Mouse (Mus musculus) liver, embryonic 13.5 days (tissue): ENCODE data around the gene Myo1g. TPM values are rescaled to one million over a fixed set of nuclear protein-coding genes. Genes with fewer than 3 reads are reported as not detected.

Experiments
- ATAC-seq: fragments of 200-750 bp; cut with Nextera tagmentation; 2 replicates; pipeline ENCODE4 v1.8.0; 2017; ENCODE audit warnings: low read depth, mild to moderate bottlenecking, moderate number of reproducible peaks, moderate library complexity
- DNase-seq: peaks from one replicate; pipeline ENCODE4 v3.0.0; 2022
- H3K27ac ChIP-seq: fragments of 300-500 bp; sonication (generic); 2 replicates; pipeline ENCODE4 v1.5.1; 2015; ENCODE audit warnings: moderate library complexity, mild to moderate bottlenecking, inconsistent platforms
- H3K27me3 ChIP-seq: fragments of 300-500 bp; sonication (generic); 2 replicates; pipeline ENCODE4 v1.6.1; 2015; ENCODE audit warnings: mild to moderate bottlenecking, inconsistent platforms
- H3K36me3 ChIP-seq: fragments of 300-500 bp; sonication (generic); 2 replicates; pipeline ENCODE4 v1.6.1; 2015; ENCODE audit warnings: mild to moderate bottlenecking, inconsistent platforms
- H3K4me1 ChIP-seq: fragments of 300-500 bp; sonication (generic); replicated peaks from 2 replicates; pipeline ENCODE4 v1.6.1; 2015; ENCODE audit warnings: inconsistent platforms
- H3K4me2 ChIP-seq: fragments of 300-500 bp; sonication (generic); 2 replicates; pipeline ENCODE4 v1.6.1; 2015; ENCODE audit warnings: inconsistent platforms, mild to moderate bottlenecking, moderate library complexity
- H3K4me3 ChIP-seq: fragments of 300-500 bp; sonication (generic); replicated peaks from 2 replicates; pipeline ENCODE4 v1.5.1; 2015; ENCODE audit warnings: mild to moderate bottlenecking, inconsistent platforms
- H3K9ac ChIP-seq: fragments of 300-500 bp; sonication (generic); 2 replicates; pipeline ENCODE4 v1.6.1; 2015; ENCODE audit warnings: mild to moderate bottlenecking, inconsistent platforms
- H3K9me3 ChIP-seq: fragments of 300-500 bp; sonication (generic); replicated peaks from 2 replicates; pipeline ENCODE4 v1.6.1; 2016; ENCODE audit warnings: inconsistent platforms
- WGBS: fragments of 180-500 bp; shearing (Covaris S2); methylation state at CpG from one replicate; pipeline ENCODE4 v1.1.7; 2015; ENCODE audit not compliant: insufficient replicate concordance; 5-methylcytosine and 5-hydroxymethylcytosine counted together
- microRNA-seq: library from miRNA; unstranded; fragments of <30 nt; microRNA quantifications from one replicate; pipeline ENCODE4, GENCODE M21; 2016
- polyA plus RNA-seq: library from polyadenylated mRNA; unstranded; fragments of >200 nt; fragmentation: Nextera tagmentation; extraction: Ambion mirVana; gene quantifications from 2 replicates; pipeline ENCODE4 v1.2.1, GENCODE M21; 2015

Gene Myo1g
- polyA plus RNA-seq, 1 experiment from 2014 or later: 5.3 TPM

- Histone ChIP-seq H3K36me3 (peaks cover 8% of the 10 kb centered on the region; the same call in 1 of the 2 replicates), H3K9me3 (no peaks in the 10 kb centered on the region), H3K27ac (peak overlapping the region; percentile 98), H3K4me2 (peak overlapping the region; percentile 87), H3K4me1 (peaks cover 48% of the 10 kb centered on the region), H3K27me3 (no peaks in the 10 kb centered on the region), H3K4me3 (peak overlapping the region; percentile 98), H3K9ac (peak overlapping the region; percentile 98)
- WGBS: under 1% methylated on average over 109 of the region's 109 CpGs
- ATAC-seq (peak; percentile 35), DNase-seq (peak; percentile 40)
These were observed 45.7 kb downstream of the Myo1g start for GRCm38 (mm10) chr11:6474874-6475731.

- H3K9me3 ChIP-seq: no peaks in the 10 kb centered on the region
- H3K4me1 ChIP-seq: peaks cover 52% of the 10 kb centered on the region
- no peak for DNase-seq
- H3K27ac ChIP-seq: peak overlapping the region; percentile 98
- no peaks in the 10 kb centered on the region for H3K27me3 ChIP-seq
- 22% methylated on average over 6 of the region's 6 CpGs for WGBS
- peak overlapping the region; percentile 87 for H3K4me2 ChIP-seq
- ATAC-seq: no peak
- H3K36me3 ChIP-seq: peaks cover 8% of the 10 kb centered on the region; the same call in 1 of the 2 replicates
- H3K4me3 ChIP-seq: peak overlapping the region; percentile 98
- H3K9ac ChIP-seq: peak overlapping the region; percentile 98
These were observed 46.4 kb downstream of the Myo1g start for GRCm38 (mm10) chr11:6474381-6474780.

GRCm38 (mm10) chr11:6472076-6472475 is 48.7 kb downstream of the Myo1g start:
- peaks cover 23% of the 10 kb centered on the region; the same call in 1 of the 2 replicates for H3K36me3 ChIP-seq
- no peak for ATAC-seq
- peak overlapping the region; percentile 49 for H3K4me3 ChIP-seq
- peak overlapping the region; percentile 70 for H3K4me2 ChIP-seq
- H3K4me1 ChIP-seq: peaks cover 66% of the 10 kb centered on the region
- H3K9me3 ChIP-seq: no peaks in the 10 kb centered on the region
- H3K27ac ChIP-seq: peak overlapping the region; percentile 7
- no peak for DNase-seq
- peak overlapping the region; percentile 67 for H3K9ac ChIP-seq
- no peaks in the 10 kb centered on the region for H3K27me3 ChIP-seq

GRCm38 (mm10) chr11:6471493-6471892 is 49.3 kb downstream of the Myo1g start:
- DNase-seq (no peak), ATAC-seq (no peak)
- Histone ChIP-seq H3K9me3 (no peaks in the 10 kb centered on the region), H3K4me3 (peak overlapping the region; percentile 49), H3K4me1 (peaks cover 63% of the 10 kb centered on the region), H3K27me3 (no peaks in the 10 kb centered on the region), H3K4me2 (peak overlapping the region; percentile 70), H3K9ac (peak overlapping the region; percentile 44), H3K27ac (no peak overlapping the region), H3K36me3 (peaks cover 27% of the 10 kb centered on the region)
- WGBS: 33% methylated on average over 1 of the region's 1 CpGs

- no peak overlapping the region for H3K27ac ChIP-seq
- peaks cover 32% of the 10 kb centered on the region for H3K36me3 ChIP-seq
- H3K4me3 ChIP-seq: peak overlapping the region; percentile 49
- no peak for DNase-seq
- peak overlapping the region; percentile 70 for H3K4me2 ChIP-seq
- WGBS: 74% methylated on average over 2 of the region's 2 CpGs
- no peak for ATAC-seq
- no peaks in the 10 kb centered on the region for H3K9me3 ChIP-seq
- peaks cover 63% of the 10 kb centered on the region for H3K4me1 ChIP-seq
- H3K9ac ChIP-seq: peak overlapping the region; percentile 42; the same call in 1 of the 2 replicates
- no peaks in the 10 kb centered on the region for H3K27me3 ChIP-seq
These were observed 49.7 kb downstream of the Myo1g start for GRCm38 (mm10) chr11:6471054-6471453.

- Histone ChIP-seq H3K27me3 (no peaks in the 10 kb centered on the region), H3K36me3 (peaks cover 35% of the 10 kb centered on the region), H3K27ac (no peak overlapping the region), H3K9me3 (no peaks in the 10 kb centered on the region), H3K4me1 (peaks cover 56% of the 10 kb centered on the region), H3K4me2 (no peak overlapping the region), H3K9ac (no peak overlapping the region), H3K4me3 (no peak overlapping the region)
- DNase-seq: no peak
- WGBS: 82% methylated on average over 2 of the region's 2 CpGs
- ATAC-seq: no peak
These were observed 52.2 kb downstream of the Myo1g start for GRCm38 (mm10) chr11:6468541-6468940.

GRCm38 (mm10) chr11:6465122-6465521 is 55.6 kb downstream of the Myo1g start:
- H3K4me2 ChIP-seq: no peak overlapping the region
- H3K9ac ChIP-seq: no peak overlapping the region
- H3K4me3 ChIP-seq: no peak overlapping the region
- WGBS: 21% methylated on average over 4 of the region's 4 CpGs
- DNase-seq (peak; percentile 39), ATAC-seq (no peak)
- H3K36me3 ChIP-seq: peaks cover 27% of the 10 kb centered on the region
- no peaks in the 10 kb centered on the region for H3K27me3 ChIP-seq
- H3K9me3 ChIP-seq: no peaks in the 10 kb centered on the region
- H3K27ac ChIP-seq: no peak overlapping the region
- peaks cover 26% of the 10 kb centered on the region for H3K4me1 ChIP-seq

- H3K4me2 ChIP-seq: no peak overlapping the region
- H3K27me3 ChIP-seq: no peaks in the 10 kb centered on the region
- H3K9me3 ChIP-seq: no peaks in the 10 kb centered on the region
- no peak for DNase-seq
- H3K36me3 ChIP-seq: peaks cover 25% of the 10 kb centered on the region
- H3K4me3 ChIP-seq: no peak overlapping the region
- no peak overlapping the region for H3K9ac ChIP-seq
- H3K4me1 ChIP-seq: peaks cover 15% of the 10 kb centered on the region; the same call in 1 of the 2 replicates
- no peak overlapping the region for H3K27ac ChIP-seq
- 74% methylated on average over 6 of the region's 6 CpGs for WGBS
- no peak for ATAC-seq
These were observed 57.5 kb downstream of the Myo1g start for GRCm38 (mm10) chr11:6463159-6463837.

Small RNAs within 50 kb of the gene (microRNA-seq; reads per million reads assigned to microRNA genes)
- 1.5 reads per million for gene Gm22123

Other genes starting within 250 kb of the Myo1g start
- gene Tmed4, start 246.1 kb downstream of the Myo1g start, polyA plus RNA-seq: 37.0 and 42.9 TPM in 2 replicates
- gene Ogdh, start 229.3 kb downstream of the Myo1g start, polyA plus RNA-seq: 83.9 and 102 TPM in 2 replicates
- gene Zmiz2, start 131.9 kb downstream of the Myo1g start, polyA plus RNA-seq: 4.4 and 4.7 TPM in 2 replicates
- 3,630 and 3,871 TPM in 2 replicates for gene Ppia, start 105.5 kb downstream of the Myo1g start, polyA plus RNA-seq
- 109 and 112 TPM in 2 replicates for gene H2afv, start 76.5 kb downstream of the Myo1g start, polyA plus RNA-seq
- 11.1 and 12.6 TPM in 2 replicates for gene Purb, start 45.0 kb downstream of the Myo1g start, polyA plus RNA-seq
- gene Ccm2, start 25.9 kb upstream of the Myo1g start, polyA plus RNA-seq: 45.8 and 46.1 TPM in 2 replicates
- 5.0 and 5.7 TPM in 2 replicates for gene Nacad, start 85.1 kb upstream of the Myo1g start, polyA plus RNA-seq
- gene Tbrg4, start 105.1 kb upstream of the Myo1g start, polyA plus RNA-seq: 46.1 and 46.2 TPM in 2 replicates
- gene Wap, start 117.7 kb upstream of the Myo1g start, polyA plus RNA-seq: not detected in 2 replicates
- gene Ramp3, start 137.6 kb upstream of the Myo1g start, polyA plus RNA-seq: 0.15 TPM in 1 of 2 replicates, not detected in the other